Mouse (Mus musculus) neural tube, embryonic 14.5 days (tissue): ENCODE data around the gene Rexo1. TPM values are rescaled to one million over a fixed set of nuclear protein-coding genes. Genes with fewer than 3 reads are reported as not detected.

Experiments
- microRNA-seq: library from miRNA; unstranded; fragments of <30 nt; microRNA quantifications from one replicate; pipeline ENCODE4, GENCODE M21; 2016
- polyA plus RNA-seq: library from polyadenylated mRNA; unstranded; fragments of >200 nt; fragmentation: Nextera tagmentation; extraction: Ambion mirVana; gene quantifications from 2 replicates; pipeline ENCODE4 v1.2.1, GENCODE M21; 2014

Gene Rexo1
- polyA plus RNA-seq, 1 experiment from 2014 or later, result 30.6 TPM

Small RNA genes lying within 50 kb of the gene (microRNA-seq; reads per million reads assigned to microRNA genes)
- gene Mir6912, result not detected

Other genes starting within 250 kb of the Rexo1 start
- 21.3 and 23.8 TPM in 2 replicates for gene 2310011J03Rik, start 241.0 kb downstream of the Rexo1 start, polyA plus RNA-seq
- gene Pcsk4, start 232.1 kb downstream of the Rexo1 start, polyA plus RNA-seq, result 4.9 and 5.1 TPM in 2 replicates
- 3.9 and 5.4 TPM in 2 replicates for gene Reep6, start 231.6 kb downstream of the Rexo1 start, polyA plus RNA-seq
- 0.09 and 2.5 TPM in 2 replicates for gene Adamtsl5, start 213.1 kb downstream of the Rexo1 start, polyA plus RNA-seq
- gene Plk5, start 205.1 kb downstream of the Rexo1 start, polyA plus RNA-seq, result 2.4 and 3.4 TPM in 2 replicates
- gene Mex3d, start 173.9 kb downstream of the Rexo1 start, polyA plus RNA-seq, result 11.5 and 12.2 TPM in 2 replicates
- gene Mbd3, start 162.0 kb downstream of the Rexo1 start, polyA plus RNA-seq, result 162 and 166 TPM in 2 replicates
- 674 and 791 TPM in 2 replicates for gene Uqcr11, start 154.7 kb downstream of the Rexo1 start, polyA plus RNA-seq
- 30.4 and 42.1 TPM in 2 replicates for gene Tcf3, start 127.9 kb downstream of the Rexo1 start, polyA plus RNA-seq
- 1.4 and 1.5 TPM in 2 replicates for gene Onecut3, start 66.7 kb downstream of the Rexo1 start, polyA plus RNA-seq
- 0.79 and 1.5 TPM in 2 replicates for gene Atp8b3, start 22.4 kb downstream of the Rexo1 start, polyA plus RNA-seq
- gene Klf16, start 15.8 kb upstream of the Rexo1 start, polyA plus RNA-seq, result 3.5 and 4.8 TPM in 2 replicates
- 144 and 155 TPM in 2 replicates for gene Abhd17a, start 28.8 kb upstream of the Rexo1 start, polyA plus RNA-seq
- gene Scamp4, start 41.3 kb upstream of the Rexo1 start, polyA plus RNA-seq, result 71.6 and 72.4 TPM in 2 replicates
- gene Adat3, start 41.3 kb upstream of the Rexo1 start, polyA plus RNA-seq, result 5.5 and 6.7 TPM in 2 replicates
- 0.96 and 0.98 TPM in 2 replicates for gene Gm49322, start 44.5 kb upstream of the Rexo1 start, polyA plus RNA-seq
- 50.3 and 76.8 TPM in 2 replicates for gene Csnk1g2, start 61.3 kb upstream of the Rexo1 start, polyA plus RNA-seq
- 75.0 and 79.7 TPM in 2 replicates for gene Btbd2, start 95.5 kb upstream of the Rexo1 start, polyA plus RNA-seq
- 43.1 and 57.3 TPM in 2 replicates for gene Mknk2, start 116.6 kb upstream of the Rexo1 start, polyA plus RNA-seq
- 42.0 and 48.6 TPM in 2 replicates for gene Mob3a, start 140.4 kb upstream of the Rexo1 start, polyA plus RNA-seq
- gene Izumo4, start 140.6 kb upstream of the Rexo1 start, polyA plus RNA-seq, result 24.9 and 29.5 TPM in 2 replicates
- 109 and 125 TPM in 2 replicates for gene Ap3d1, start 180.7 kb upstream of the Rexo1 start, polyA plus RNA-seq
- 23.6 and 27.3 TPM in 2 replicates for gene Dot1l, start 193.6 kb upstream of the Rexo1 start, polyA plus RNA-seq
- gene Sf3a2, start 236.6 kb upstream of the Rexo1 start, polyA plus RNA-seq, result 63.3 and 66.8 TPM in 2 replicates
- gene Plekhj1, start 237.1 kb upstream of the Rexo1 start, polyA plus RNA-seq, result 126 and 127 TPM in 2 replicates
- 0.15 and 0.16 TPM in 2 replicates for gene Amh, start 243.7 kb upstream of the Rexo1 start, polyA plus RNA-seq